8 mouse cellular contexts compared by ENCODE assay signal in the genomic region with DNA sequence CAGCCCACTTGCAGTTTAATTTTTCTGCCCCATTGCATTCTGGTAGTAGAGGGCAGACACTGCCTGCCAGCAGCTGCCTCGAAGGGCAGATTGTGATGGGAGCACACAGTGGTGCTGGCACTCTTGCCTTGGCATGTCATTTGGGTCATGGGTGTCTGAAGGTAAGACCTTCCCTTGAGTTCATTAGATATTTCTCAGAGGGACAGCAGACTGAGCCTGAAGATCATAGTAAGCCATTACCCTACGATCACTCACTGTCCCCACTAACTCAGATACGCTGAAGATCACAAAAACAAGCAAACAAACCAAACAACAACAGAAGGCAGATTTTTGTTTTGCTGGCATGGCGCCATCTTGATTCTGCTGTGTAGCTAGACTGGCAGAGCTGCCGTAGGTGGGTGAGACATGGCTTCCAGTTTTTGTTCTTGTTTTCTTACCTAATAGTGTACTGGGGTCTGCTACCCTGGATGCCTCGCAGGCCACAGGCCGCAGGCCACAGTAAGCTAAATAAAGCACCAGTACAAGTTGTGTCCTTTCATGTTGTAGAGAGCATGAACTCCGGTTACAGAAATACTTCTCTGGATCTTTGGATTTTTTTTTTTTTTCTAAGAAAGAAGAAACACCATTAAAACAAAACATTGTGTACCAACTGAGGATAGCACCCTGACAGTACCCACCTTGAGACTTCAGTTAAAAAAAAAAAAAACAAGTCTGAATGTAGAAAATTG.
DNase-seq lines count a peak whose midpoint lies in the region; ATAC-seq and TF ChIP-seq lines count a peak whose summit lies in the region.

No protein-coding gene starts in this region.

- H3K36me3 ChIP-seq in lung, embryonic 16.5 days (ENCODE audit: control insufficient read depth, insufficient read depth, low read length), result no peaks in the 10 kb centered on the region
- no peaks in the 10 kb centered on the region for H3K36me3 ChIP-seq in heart, embryonic 13.5 days
- H3K36me3 ChIP-seq in neural tube, embryonic 14.5 days (ENCODE audit: control insufficient read depth, insufficient read depth, low read length), result no peaks in the 10 kb centered on the region

- no peak for TF ChIP-seq CTCF in lung, adult 2 months (IDR thresholded peaks at IDR 0.05; ENCODE audit: insufficient read depth, low read length)

- no peak for DNase-seq in lung, adult 2 months
- DNase-seq in cerebellum, adult 8-10 months, result peak; percentile 42
- DNase-seq in layer of hippocampus, postnatal 10 days (ENCODE audit: low spot score in 2 of 2), result peak; percentile 48 to 55
- no peak for DNase-seq in thymus, postnatal 36 days
- DNase-seq in frontal cortex, postnatal 10 days (ENCODE audit: low spot score in 2 of 2), result no peak

- WGBS in lung, embryonic 16.5 days, result 75% methylated on average over 8 of the region's 8 CpGs
- WGBS in lung, adult 2 months, result 72% methylated on average over 8 of the region's 8 CpGs
- WGBS in heart, embryonic 13.5 days, result 77% methylated on average over 8 of the region's 8 CpGs
- WGBS in neural tube, embryonic 14.5 days, result 79% methylated on average over 8 of the region's 8 CpGs

- no peaks in the 10 kb centered on the region for H3K27me3 ChIP-seq in lung, embryonic 16.5 days (ENCODE audit: control insufficient read depth, insufficient read depth, low read depth, low read length)
- H3K27me3 ChIP-seq in heart, embryonic 13.5 days (replicated peaks), result no peaks in the 10 kb centered on the region
- no peaks in the 10 kb centered on the region for H3K27me3 ChIP-seq in neural tube, embryonic 14.5 days (ENCODE audit: control insufficient read depth, insufficient read depth, low read length)

- H3K4me2 ChIP-seq in lung, embryonic 16.5 days (ENCODE audit: low read depth, low read length), result no peak overlapping the region
- no peak overlapping the region for H3K4me2 ChIP-seq in heart, embryonic 13.5 days
- H3K4me2 ChIP-seq in neural tube, embryonic 14.5 days (ENCODE audit: low read depth, low read length), result no peak overlapping the region

- peak overlapping the region; percentile 45; the same call in 1 of the 2 replicates for H3K9ac ChIP-seq in lung, embryonic 16.5 days (ENCODE audit: low read length)
- no peak overlapping the region for H3K9ac ChIP-seq in heart, embryonic 13.5 days
- H3K9ac ChIP-seq in neural tube, embryonic 14.5 days (replicated peaks; ENCODE audit: low read depth, low read length), result no peak overlapping the region

- peaks cover 42% of the 10 kb centered on the region for H3K4me1 ChIP-seq in lung, embryonic 16.5 days (replicated peaks; ENCODE audit: control insufficient read depth, insufficient read depth, low read length)
- H3K4me1 ChIP-seq in lung, adult 2 months (ENCODE audit: control insufficient read depth, insufficient read depth, low read length), result peaks cover 22% of the 10 kb centered on the region
- peaks cover 58% of the 10 kb centered on the region for H3K4me1 ChIP-seq in heart, embryonic 13.5 days
- no peaks in the 10 kb centered on the region; the same call in 1 of the 2 replicates for H3K4me1 ChIP-seq in neural tube, embryonic 14.5 days (ENCODE audit: control insufficient read depth, insufficient read depth, low read length)

- no peaks in the 10 kb centered on the region for H3K9me3 ChIP-seq in lung, embryonic 16.5 days (ENCODE audit: control insufficient read depth, low read length)
- H3K9me3 ChIP-seq in heart, embryonic 13.5 days, result no peaks in the 10 kb centered on the region
- H3K9me3 ChIP-seq in neural tube, embryonic 14.5 days (ENCODE audit: control insufficient read depth, low read length), result no peaks in the 10 kb centered on the region

- peak overlapping the region; percentile 81 for H3K27ac ChIP-seq in lung, embryonic 16.5 days (ENCODE audit: low read length)
- H3K27ac ChIP-seq in heart, embryonic 13.5 days (replicated peaks), result peak overlapping the region; percentile 72
- H3K27ac ChIP-seq in neural tube, embryonic 14.5 days (ENCODE audit: low read depth, low read length), result peak overlapping the region; percentile 53

- ATAC-seq in lung, embryonic 16.5 days (ENCODE audit: low read depth), result no peak
- no peak for ATAC-seq in heart, embryonic 13.5 days (ENCODE audit: extremely low read depth, insufficient number of reproducible peaks, low FRiP score, low TSS enrichment)
- ATAC-seq in neural tube, embryonic 14.5 days (ENCODE audit: low read depth), result peak; percentile 56

- H3K4me3 ChIP-seq in lung, embryonic 16.5 days (ENCODE audit: low read length), result no peak overlapping the region
- no peak overlapping the region for H3K4me3 ChIP-seq in lung, adult 2 months (replicated peaks; ENCODE audit: extremely low read depth, low read depth, low read length)
- no peak overlapping the region for H3K4me3 ChIP-seq in heart, embryonic 13.5 days
- no peak overlapping the region for H3K4me3 ChIP-seq in neural tube, embryonic 14.5 days (ENCODE audit: low read depth, low read length)

- TF ChIP-seq POLR2A in lung, adult 2 months (IDR thresholded peaks at IDR 0.05; ENCODE audit: borderline replicate concordance, extremely low read depth, low read depth, low read length), result no peak

Comparison
In these comparisons a context has a peak if more than half of its experiments do, and no peak if none do; other contexts are left out.
1. DNase-seq: peak in cerebellum, adult 8-10 months (single experiment) and layer of hippocampus, postnatal 10 days (2 of 2); none in lung, adult 2 months (single experiment), thymus, postnatal 36 days (0 of 2) and frontal cortex, postnatal 10 days (0 of 2).
2. Peak in every context shown above with its lines, with median percentiles within 50 percentile points of each other: H3K27ac ChIP-seq.